Mouse (Mus musculus) midbrain, postnatal 0 days (tissue): Measurements from ENCODE around the gene Crim1. TPM values are rescaled to one million over a fixed set of nuclear protein-coding genes. Genes with fewer than 3 reads are reported as not detected.
"Not testable (repeated sequence)": the region's sequence is repeated elsewhere in the genome, so short reads cannot be mapped to it uniquely, and the experiment has no call there.

Source experiments
- ATAC-seq: fragments of 200-750 bp; cut with Nextera tagmentation; 2 replicates; pipeline ENCODE4 v1.8.0; 2017; ENCODE audit warnings: moderate number of reproducible peaks, mild to moderate bottlenecking, moderate TSS enrichment, moderate library complexity; ENCODE audit not compliant: low FRiP score
- DNase-seq: peaks from one replicate; pipeline ENCODE4 v3.0.0-alpha.2; 2015; ENCODE audit warnings: low spot score
- H3K27ac ChIP-seq: fragments of 300-500 bp; sonication (generic); 2 replicates; pipeline ENCODE4 v1.5.1; 2014; ENCODE audit warnings: low read depth, mild to moderate bottlenecking, low read length, mixed read lengths
- H3K27me3 ChIP-seq: fragments of 300-500 bp; sonication (generic); 2 replicates; pipeline ENCODE4 v1.6.1; 2014; ENCODE audit warnings: low read length, control low read depth, mixed read lengths; ENCODE audit not compliant: insufficient read depth
- H3K36me3 ChIP-seq: fragments of 300-500 bp; sonication (generic); 2 replicates; pipeline ENCODE4 v1.6.1; 2014; ENCODE audit warnings: low read length, control low read depth, mixed read lengths; ENCODE audit not compliant: insufficient read depth
- H3K4me1 ChIP-seq: fragments of 300-500 bp; sonication (generic); 2 replicates; pipeline ENCODE4 v1.6.1; 2014; ENCODE audit warnings: mild to moderate bottlenecking, control low read depth, antibody characterized with exemption, low read length, mixed read lengths; ENCODE audit not compliant: insufficient read depth
- H3K4me2 ChIP-seq: fragments of 300-500 bp; sonication (generic); 2 replicates; pipeline ENCODE4 v1.6.1; 2014; ENCODE audit warnings: low read depth, mild to moderate bottlenecking, low read length, mixed read lengths; ENCODE audit not compliant: poor library complexity, severe bottlenecking
- H3K4me3 ChIP-seq: fragments of 300-500 bp; sonication (generic); 2 replicates; pipeline ENCODE4 v1.5.1; 2014; ENCODE audit warnings: low read depth, mild to moderate bottlenecking, low read length, moderate library complexity
- H3K9ac ChIP-seq: fragments of 300-500 bp; sonication (generic); replicated peaks from 2 replicates; pipeline ENCODE4 v1.6.1; 2014; ENCODE audit warnings: mild to moderate bottlenecking, low read length, moderate library complexity, mixed read lengths; ENCODE audit not compliant: poor library complexity, severe bottlenecking
- H3K9me3 ChIP-seq: fragments of 300-500 bp; sonication (generic); 2 replicates; pipeline ENCODE4 v1.6.1; 2016; ENCODE audit warnings: low read length, control low read depth
- CTCF ChIP-seq: IDR thresholded peaks from 2 replicates; pipeline ENCODE4 v1.5.1; 2016; ENCODE audit warnings: antibody characterized with exemption, mild to moderate bottlenecking
- WGBS: fragments of 180-500 bp; shearing (Covaris S2); extraction: QIAGEN DNeasy Blood & Tissue Kit; methylation state at CpG from one replicate; pipeline ENCODE4 v1.1.7; 2014; 5-methylcytosine and 5-hydroxymethylcytosine counted together
- polyA plus RNA-seq: library from polyadenylated mRNA; unstranded; fragments of >200 nt; fragmentation: Nextera tagmentation; extraction: Ambion mirVana; gene quantifications from 2 replicates; pipeline ENCODE4 v1.2.1, GENCODE M21; 2015
- total RNA-seq: library from RNA; depleted of rRNA; stranded (reverse); fragments of >200 nt; gene quantifications from 2 replicates; pipeline ENCODE4 v1.2.3, GENCODE M21; 2014

Gene Crim1
- total and polyA plus RNA-seq, 2 experiments from 2014 or later, result 16.5 to 119 TPM

- Histone ChIP-seq H3K36me3 (no peaks in the 10 kb centered on the region), H3K4me1 (no peaks in the 10 kb centered on the region; the same call in 1 of the 2 replicates), H3K4me2 (no peak overlapping the region), H3K4me3 (no peak overlapping the region), H3K9me3 (no peaks in the 10 kb centered on the region), H3K9ac (no peak overlapping the region), H3K27ac (no peak overlapping the region), H3K27me3 (no peaks in the 10 kb centered on the region)
- 69% methylated on average over 4 of the region's 4 CpGs for WGBS
- ATAC-seq, result no peak
- TF ChIP-seq CTCF, result no peak
- no peak for DNase-seq
Observed at GRCm38 (mm10) chr17:78245444-78245843, 45.4 kb downstream of the Crim1 start.

GRCm38 (mm10) chr17:78246634-78247383 lies 46.8 kb downstream of the Crim1 start:
- Histone ChIP-seq H3K4me3 (no peak overlapping the region), H3K9ac (no peak overlapping the region), H3K4me1 (no peaks in the 10 kb centered on the region; the same call in 1 of the 2 replicates), H3K9me3 (no peaks in the 10 kb centered on the region), H3K27ac (no peak overlapping the region), H3K27me3 (no peaks in the 10 kb centered on the region), H3K4me2 (no peak overlapping the region), H3K36me3 (no peaks in the 10 kb centered on the region)
- no peak for TF ChIP-seq CTCF
- ATAC-seq, result no peak
- WGBS, result 34% methylated on average over 11 of the region's 11 CpGs
- no peak for DNase-seq

GRCm38 (mm10) chr17:78248197-78248596 lies 48.1 kb downstream of the Crim1 start:
- 80% methylated on average over 5 of the region's 5 CpGs for WGBS
- no peak for TF ChIP-seq CTCF
- Histone ChIP-seq H3K36me3 (no peaks in the 10 kb centered on the region), H3K9ac (no peak overlapping the region), H3K4me1 (no peaks in the 10 kb centered on the region; the same call in 1 of the 2 replicates), H3K27ac (no peak overlapping the region), H3K4me3 (no peak overlapping the region), H3K27me3 (no peaks in the 10 kb centered on the region), H3K4me2 (no peak overlapping the region), H3K9me3 (no peaks in the 10 kb centered on the region)
- DNase-seq (no peak), ATAC-seq (no peak)

- Histone ChIP-seq H3K4me2 (no peak overlapping the region), H3K36me3 (no peaks in the 10 kb centered on the region), H3K27me3 (no peaks in the 10 kb centered on the region), H3K9me3 (no peaks in the 10 kb centered on the region), H3K4me3 (no peak overlapping the region), H3K9ac (no peak overlapping the region), H3K27ac (no peak overlapping the region), H3K4me1 (peaks cover under 1% of the 10 kb centered on the region; the same call in 1 of the 2 replicates)
- DNase-seq, result no peak
- no peak for ATAC-seq
- 65% methylated on average over 3 of the region's 3 CpGs for WGBS
- TF ChIP-seq CTCF, result no peak
Observed at GRCm38 (mm10) chr17:78248943-78249342, 48.9 kb downstream of the Crim1 start.

- peaks cover 6% of the 10 kb centered on the region; the same call in 1 of the 2 replicates for H3K4me1 ChIP-seq
- ATAC-seq, result no peak
- no peaks in the 10 kb centered on the region for H3K9me3 ChIP-seq
- WGBS, result 77% methylated on average over 14 of the region's 14 CpGs
- TF ChIP-seq CTCF, result no peak
- H3K27ac ChIP-seq, result no peak overlapping the region
- no peak for DNase-seq
- H3K4me2 ChIP-seq, result no peak overlapping the region
- no peaks in the 10 kb centered on the region for H3K27me3 ChIP-seq
- H3K4me3 ChIP-seq, result no peak overlapping the region
- H3K9ac ChIP-seq, result no peak overlapping the region
- no peaks in the 10 kb centered on the region for H3K36me3 ChIP-seq
Observed at GRCm38 (mm10) chr17:78250149-78250938, 50.3 kb downstream of the Crim1 start.

GRCm38 (mm10) chr17:78253587-78253986 lies 53.5 kb downstream of the Crim1 start:
- not testable (repeated sequence) for H3K4me1 ChIP-seq, H3K27ac ChIP-seq, H3K4me2 ChIP-seq, ATAC-seq, H3K9me3 ChIP-seq, H3K4me3 ChIP-seq, H3K27me3 ChIP-seq, H3K36me3 ChIP-seq, H3K9ac ChIP-seq, DNase-seq
- 85% methylated on average over 2 of the region's 2 CpGs for WGBS
